Mouse (Mus musculus): Measurements from ENCODE around the gene Sntg2. TPM values are rescaled to one million over a fixed set of nuclear protein-coding genes. Genes with fewer than 3 reads are reported as not detected.

The Sntg2 gene
- polyA plus RNA-seq, 1 experiment from 2014 or later = not detected

DNA sequence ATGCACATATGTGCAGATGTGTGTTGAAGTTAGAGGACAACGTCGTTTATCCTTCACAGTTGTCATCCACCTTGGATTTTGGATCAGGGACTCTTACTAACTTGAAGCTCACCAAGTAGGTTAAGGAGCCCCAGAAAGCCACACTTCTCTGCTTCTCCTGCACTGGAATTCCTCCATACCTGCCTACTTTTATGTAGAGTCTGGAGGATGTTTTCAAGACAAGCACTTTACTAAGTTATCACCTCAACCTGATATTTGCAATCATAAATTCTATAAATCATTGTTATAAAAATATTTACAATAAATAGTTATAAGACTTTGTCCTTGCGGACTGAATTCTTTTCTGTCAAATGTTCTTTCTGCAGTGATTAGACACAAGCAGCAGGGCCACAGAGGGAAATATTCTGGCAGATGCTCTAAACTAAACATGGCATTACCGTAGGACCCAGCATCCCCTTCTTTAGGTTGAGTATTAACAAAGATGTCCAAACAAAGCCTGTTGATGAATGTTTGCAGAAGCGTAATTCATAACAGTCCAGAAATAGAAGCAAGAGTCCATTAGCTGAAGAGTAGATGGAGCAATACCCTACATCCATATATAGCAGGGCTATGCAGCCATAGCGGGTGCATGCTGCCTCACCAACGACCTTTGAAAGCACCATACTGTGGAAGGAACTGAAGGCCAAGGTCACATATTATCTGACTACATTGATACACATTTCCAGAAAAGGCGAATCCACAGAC, 100.8 kb downstream of the Sntg2 start:
- POLR2A ChIA-PET = no interaction called here
- in situ Hi-C loops (cut with MboI; ENCODE audit: low pct_unique_long_range_greater_than_20kb) = no loop called here
- no peak for TF ChIP-seq CTCF (IDR thresholded peaks at IDR 0.05)
- ATAC-seq (no peak), DNase-seq (ENCODE audit: low read depth, low spot score) (no peak)
- H3K27me3 ChIP-seq = peaks cover 4% of the 10 kb centered on the region
- CTCF ChIA-PET = no interaction called here

DNA sequence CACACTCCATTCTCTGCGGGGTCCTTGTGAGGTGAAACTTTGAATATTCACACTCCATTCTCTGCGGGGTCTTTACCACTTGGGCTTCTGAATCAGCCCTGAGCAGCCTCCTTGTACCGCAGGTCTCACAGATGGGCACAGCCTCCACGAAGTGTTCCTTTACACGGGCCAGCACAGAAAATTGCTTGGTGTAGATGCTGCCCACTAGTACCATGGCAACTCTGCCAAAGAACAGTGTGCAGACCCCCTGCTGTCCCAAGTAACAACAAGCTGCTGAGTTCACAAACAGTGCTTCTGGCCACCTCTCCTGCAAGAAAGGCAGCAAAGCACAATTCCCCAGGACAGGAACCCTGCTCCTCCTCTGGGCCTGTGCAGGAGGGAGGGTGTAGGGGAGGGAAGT, 109.0 kb downstream of the Sntg2 start:
- in situ Hi-C loops (cut with MboI; ENCODE audit: low pct_unique_long_range_greater_than_20kb) = no loop called here

DNA sequence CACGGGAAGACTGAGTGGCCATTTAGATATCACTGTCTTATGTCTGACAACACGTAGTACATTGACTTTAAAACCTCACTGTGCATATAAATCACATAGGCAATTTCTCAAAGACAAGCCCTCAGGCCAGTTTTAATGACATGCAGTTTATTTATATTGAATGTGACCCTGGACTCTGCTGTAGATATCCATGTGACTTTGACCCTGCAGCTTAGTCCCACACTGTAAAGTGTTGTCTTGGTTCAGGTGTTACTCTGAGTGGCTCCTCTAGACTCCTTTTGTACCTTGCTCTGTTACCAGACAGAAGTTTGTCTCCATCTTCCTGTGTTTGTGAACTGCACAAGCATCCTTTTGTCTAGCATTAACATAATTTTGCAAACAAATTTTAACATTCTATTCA, 112.0 kb downstream of the Sntg2 start:
- in situ Hi-C loops (cut with MboI; ENCODE audit: low pct_unique_long_range_greater_than_20kb) = no loop called here
- ATAC-seq = no peak
- no peak for DNase-seq (ENCODE audit: low read depth, low spot score)
- CTCF ChIA-PET = no interaction called here
- POLR2A ChIA-PET = no interaction called here
- H3K27me3 ChIP-seq = peaks cover 17% of the 10 kb centered on the region
- no peak for TF ChIP-seq CTCF (IDR thresholded peaks at IDR 0.05)

More for the DNA sequence above, 109.0 kb downstream of the Sntg2 start:
- ChIA-PET CTCF (no interaction called here), POLR2A (no interaction called here)
- no peak for ATAC-seq
- DNase-seq (ENCODE audit: low read depth, low spot score) = no peak
- peaks cover 15% of the 10 kb centered on the region for H3K27me3 ChIP-seq
- no peak for TF ChIP-seq CTCF (IDR thresholded peaks at IDR 0.05)

DNA sequence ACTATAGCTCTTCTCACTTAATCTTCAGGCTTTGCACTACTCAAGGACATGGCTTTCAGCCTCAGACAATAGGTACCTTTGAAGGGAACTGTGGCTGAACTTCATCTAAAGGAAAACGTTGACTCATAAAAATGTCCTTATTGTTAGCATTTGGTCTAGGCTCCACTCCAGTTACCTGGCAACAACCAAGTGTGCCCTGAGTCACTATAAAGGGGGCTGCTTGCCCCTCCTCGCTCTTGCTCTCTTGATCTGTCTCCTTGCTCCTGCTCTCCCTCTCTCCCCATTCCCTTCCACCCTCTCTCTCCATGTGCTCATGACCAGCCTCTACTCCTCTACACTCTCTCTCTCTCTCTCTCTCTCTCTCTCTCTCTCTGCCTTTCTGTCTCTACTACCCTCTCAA, 114.5 kb downstream of the Sntg2 start:
- ATAC-seq = no peak
- peaks cover 13% of the 10 kb centered on the region for H3K27me3 ChIP-seq
- DNase-seq (ENCODE audit: low read depth, low spot score) = no peak
- ChIA-PET POLR2A (no interaction called here), CTCF (no interaction called here)
- no peak for TF ChIP-seq CTCF (IDR thresholded peaks at IDR 0.05)
- in situ Hi-C loops (cut with MboI; ENCODE audit: low pct_unique_long_range_greater_than_20kb) = no loop called here

DNA sequence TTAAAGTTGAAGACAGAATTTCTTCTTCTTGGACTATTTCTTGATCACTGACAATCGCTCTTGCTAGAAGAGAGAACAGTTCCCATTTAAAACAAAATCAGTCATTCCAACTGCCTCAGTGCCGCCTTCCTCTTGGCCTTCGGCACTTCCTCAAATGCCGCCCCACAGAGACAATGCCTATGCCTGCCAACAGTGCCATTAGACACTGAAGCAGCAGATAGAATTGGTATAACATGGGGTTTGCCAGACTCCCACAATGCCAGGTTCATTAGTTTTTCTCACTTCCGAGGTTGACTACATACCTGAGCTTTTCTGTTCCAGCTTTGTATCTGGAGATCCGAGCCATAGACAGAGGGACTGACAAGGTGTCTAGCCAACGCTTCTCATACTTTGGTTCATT, 115.5 kb downstream of the Sntg2 start:
- peaks cover 13% of the 10 kb centered on the region for H3K27me3 ChIP-seq
- no peak for TF ChIP-seq CTCF (IDR thresholded peaks at IDR 0.05)
- ChIA-PET CTCF (no interaction called here), POLR2A (no interaction called here)
- no peak for DNase-seq (ENCODE audit: low read depth, low spot score)
- in situ Hi-C loops (cut with MboI; ENCODE audit: low pct_unique_long_range_greater_than_20kb) = no loop called here
- no peak for ATAC-seq

DNA sequence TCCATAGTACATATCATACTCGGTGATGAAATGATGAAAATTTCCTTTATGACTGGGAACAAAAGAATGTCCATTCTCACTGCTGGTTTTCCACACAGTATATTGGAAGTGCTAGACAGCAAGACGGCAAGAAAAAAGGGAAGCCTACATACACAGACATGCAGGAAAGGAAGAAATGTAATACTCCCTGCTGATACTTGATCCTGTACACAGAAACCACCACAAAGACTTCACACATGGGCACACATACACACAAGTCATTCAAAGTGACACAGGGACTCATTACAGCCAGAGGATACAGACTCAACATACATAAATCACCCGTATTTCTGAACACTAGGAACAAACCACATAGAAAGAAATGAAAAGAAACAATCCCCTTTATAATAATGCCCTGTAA, 117.0 kb downstream of the Sntg2 start:
- ATAC-seq = no peak
- POLR2A ChIA-PET = no interaction called here
- H3K27me3 ChIP-seq = peaks cover 9% of the 10 kb centered on the region
- in situ Hi-C loops (cut with MboI; ENCODE audit: low pct_unique_long_range_greater_than_20kb) = no loop called here
- DNase-seq (ENCODE audit: low read depth, low spot score) = no peak
- no peak for TF ChIP-seq CTCF (IDR thresholded peaks at IDR 0.05)
- CTCF ChIA-PET = no interaction called here

DNA sequence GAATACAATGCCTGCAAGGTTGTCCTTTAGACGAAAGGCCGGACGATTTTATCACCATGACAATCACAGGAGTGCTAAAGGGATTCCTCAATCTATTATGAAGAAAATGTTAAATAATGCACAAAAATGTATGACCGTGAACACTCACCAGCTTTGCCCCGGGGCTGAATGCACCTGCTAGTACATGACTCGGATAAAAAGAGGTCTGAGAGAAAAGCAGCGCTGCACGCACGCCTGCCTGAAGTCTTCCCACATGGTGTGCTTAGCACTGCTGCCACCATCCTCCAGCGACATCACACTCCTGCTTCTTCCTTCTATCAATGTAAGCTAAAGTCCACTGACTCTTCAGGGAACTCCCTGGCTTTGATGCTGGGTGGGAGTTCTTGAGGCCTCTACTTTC, 118.6 kb downstream of the Sntg2 start:
- DNase-seq (ENCODE audit: low read depth, low spot score) (no peak), ATAC-seq (no peak)
- no peak for TF ChIP-seq CTCF (IDR thresholded peaks at IDR 0.05)
- ChIA-PET CTCF (no interaction called here), POLR2A (no interaction called here)
- H3K27me3 ChIP-seq = peaks cover 13% of the 10 kb centered on the region
- in situ Hi-C loops (cut with MboI; ENCODE audit: low pct_unique_long_range_greater_than_20kb) = no loop called here

DNA sequence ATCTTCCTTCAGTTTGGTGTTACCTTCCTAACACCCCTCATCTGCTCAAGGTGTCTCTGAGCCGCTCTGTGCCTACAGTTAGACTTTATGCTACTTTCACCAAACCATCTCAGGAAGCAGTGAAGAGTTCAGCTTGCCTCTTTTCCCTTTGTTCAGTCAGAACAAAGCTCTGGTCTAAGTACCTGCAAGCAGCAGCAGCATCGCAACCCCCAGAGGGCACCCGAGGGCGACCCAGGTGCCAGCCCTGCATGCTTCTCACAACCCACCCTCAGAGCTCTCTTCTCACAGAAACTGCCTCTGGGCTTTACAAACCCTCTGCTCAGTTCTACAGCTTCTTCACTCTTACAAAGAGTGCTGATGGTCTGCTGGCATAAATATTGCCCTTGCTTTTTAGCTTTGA, 120.8 kb downstream of the Sntg2 start:
- no peak for DNase-seq (ENCODE audit: low read depth, low spot score)
- peaks cover 17% of the 10 kb centered on the region for H3K27me3 ChIP-seq
- no peak for ATAC-seq
- ChIA-PET CTCF (no interaction called here), POLR2A (no interaction called here)
- in situ Hi-C loops (cut with MboI; ENCODE audit: low pct_unique_long_range_greater_than_20kb) = no loop called here
- no peak for TF ChIP-seq CTCF (IDR thresholded peaks at IDR 0.05)

DNA sequence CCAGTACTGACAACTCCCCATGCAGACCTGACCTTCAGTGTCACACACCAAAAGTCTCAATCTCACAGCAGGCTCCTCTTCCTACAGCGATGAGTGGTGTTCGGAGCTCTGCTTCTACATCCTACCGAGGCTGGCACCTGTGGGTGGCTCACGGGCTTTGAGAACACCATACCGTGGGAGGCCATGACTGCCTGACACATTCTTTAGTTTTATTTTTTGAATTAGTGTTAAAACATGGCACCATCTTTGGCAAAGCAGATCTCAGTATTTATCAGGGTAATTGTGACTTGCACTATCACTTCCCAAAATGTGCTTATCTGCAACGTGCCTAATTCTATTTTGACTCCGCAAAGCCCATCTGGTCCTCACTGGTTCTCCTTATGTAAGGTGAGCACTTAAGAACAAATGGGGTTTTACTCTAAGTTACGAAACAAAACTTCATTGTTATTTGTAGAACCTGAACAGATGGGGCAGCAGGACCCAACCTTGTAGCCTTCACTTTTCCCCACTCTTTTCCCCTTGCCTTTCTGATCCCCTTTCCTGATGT, 121.8 kb downstream of the Sntg2 start:
- no peak for TF ChIP-seq CTCF (IDR thresholded peaks at IDR 0.05)
- H3K27me3 ChIP-seq = peaks cover 15% of the 10 kb centered on the region
- in situ Hi-C loops (cut with MboI; ENCODE audit: low pct_unique_long_range_greater_than_20kb) = no loop called here
- no peak for ATAC-seq
- CTCF ChIA-PET = no interaction called here
- no peak for DNase-seq (ENCODE audit: low read depth, low spot score)
- POLR2A ChIA-PET = no interaction called here

DNA sequence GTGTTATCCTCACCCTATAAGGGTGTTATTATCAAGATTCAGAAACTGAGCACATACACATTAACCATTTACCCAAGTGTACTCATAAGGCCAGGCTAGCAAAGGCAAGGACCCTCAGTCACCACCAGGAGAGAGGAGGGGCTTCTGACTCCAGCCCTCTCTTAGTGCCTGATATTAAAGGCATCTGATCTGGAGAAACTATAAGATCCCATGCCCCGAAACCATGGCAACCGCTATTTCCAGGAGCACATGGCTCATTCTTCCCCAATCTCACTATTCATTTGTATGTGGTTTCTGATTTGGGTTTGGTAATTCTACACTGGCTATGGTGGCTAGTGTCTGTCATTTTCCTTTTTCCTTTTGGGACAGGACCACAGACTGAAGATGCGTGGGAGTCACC, 124.1 kb downstream of the Sntg2 start:
- ChIA-PET POLR2A (no interaction called here), CTCF (no interaction called here)
- DNase-seq (ENCODE audit: low read depth, low spot score) (no peak), ATAC-seq (no peak)
- TF ChIP-seq CTCF (IDR thresholded peaks at IDR 0.05) = no peak
- in situ Hi-C loops (cut with MboI; ENCODE audit: low pct_unique_long_range_greater_than_20kb) = no loop called here
- H3K27me3 ChIP-seq = peaks cover 12% of the 10 kb centered on the region

DNA sequence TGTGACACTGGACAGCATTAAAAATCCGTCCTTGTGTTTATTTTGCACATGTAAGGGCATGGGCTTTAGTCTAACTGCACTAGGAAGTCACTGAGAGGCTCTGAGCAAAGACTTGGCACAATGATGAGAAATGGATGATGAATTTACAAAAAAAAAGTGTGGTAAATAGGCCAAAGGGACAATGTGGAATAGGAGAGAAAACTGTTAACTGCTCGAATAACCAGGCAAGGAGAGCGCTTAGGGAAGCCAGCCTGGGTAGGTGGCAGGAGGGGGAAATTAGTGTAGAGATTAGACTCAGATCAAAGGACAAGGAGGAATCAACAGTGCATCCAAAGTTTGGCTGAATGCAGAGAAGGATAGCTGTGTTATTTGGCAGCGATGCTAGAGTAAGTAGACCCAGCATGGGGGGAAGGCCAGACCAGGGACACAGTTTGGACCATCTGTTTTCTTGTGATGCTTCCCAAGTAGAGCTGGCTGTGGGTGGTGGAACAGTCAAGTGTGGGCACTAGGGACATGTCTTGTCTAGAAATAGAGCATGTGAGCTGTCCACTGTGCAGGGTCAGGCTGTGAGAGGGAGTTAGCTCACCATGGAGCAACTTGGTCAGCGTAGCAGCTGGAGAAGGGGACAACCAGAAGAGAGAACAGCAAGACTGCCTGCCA, 126.8 kb downstream of the Sntg2 start:
- no peak for TF ChIP-seq CTCF (IDR thresholded peaks at IDR 0.05)
- no peak for DNase-seq (ENCODE audit: low read depth, low spot score)
- ChIA-PET POLR2A (no interaction called here), CTCF (no interaction called here)
- ATAC-seq = no peak
- in situ Hi-C loops (cut with MboI; ENCODE audit: low pct_unique_long_range_greater_than_20kb) = no loop called here
- peaks cover 16% of the 10 kb centered on the region for H3K27me3 ChIP-seq
